Mouse (Mus musculus): ENCODE results near the gene Elovl6. TPM values are rescaled to one million over a fixed set of nuclear protein-coding genes. Genes with fewer than 3 reads are reported as not detected.
A peak's percentile ranks its signal among the peaks of the same experiment; 100 is the strongest.

The Elovl6 gene
- polyA plus RNA-seq (2012; rRNA removed) = 38.3 and 40.6 TPM in 2 replicates

DNA sequence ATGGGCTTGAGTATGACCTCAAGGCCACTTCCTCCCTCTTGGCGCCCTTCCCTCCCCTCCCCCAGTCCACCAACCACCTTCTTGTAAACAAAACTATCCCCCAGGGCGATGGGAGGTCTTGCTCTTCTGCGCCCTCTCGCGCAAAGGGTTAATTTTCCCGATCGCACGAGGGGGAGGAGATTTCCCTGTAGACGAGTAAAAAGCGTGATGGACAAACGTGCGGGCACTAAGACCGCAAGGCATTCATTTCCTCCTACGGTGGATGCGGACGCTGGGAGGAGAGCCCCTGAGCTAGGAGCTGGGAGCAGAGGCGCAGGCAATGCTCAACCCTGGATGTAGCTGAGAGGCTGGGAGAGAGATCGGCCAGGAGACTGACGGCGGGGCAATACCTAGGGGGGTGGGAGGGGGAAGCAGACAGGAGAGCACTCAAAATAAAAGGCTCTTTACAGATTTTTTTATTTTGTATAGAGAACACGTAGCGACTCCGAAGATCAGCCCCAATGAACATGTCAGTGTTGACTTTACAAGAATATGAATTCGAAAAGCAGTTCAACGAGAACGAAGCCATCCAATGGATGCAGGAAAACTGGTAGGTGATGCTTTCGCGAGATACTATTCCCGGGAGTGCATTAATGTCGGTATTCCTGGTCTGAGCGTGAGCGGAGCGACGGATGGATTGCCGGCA is at the start of gene Elovl6:
Gene Elovl6, plus strand, starts transcription at position 176 of the 685 bp plus-strand sequence.
- DNase-seq = peak; percentile 90
- Histone ChIP-seq H3K4me3 (replicated peaks; ENCODE audit: insufficient read depth, low read depth, low read length) (peak within 1 kb of the TSS; percentile 87), H3K27me3 (ENCODE audit: control insufficient read depth, insufficient read depth, low read length) (no peaks in the 10 kb centered on the region), H3K4me1 (ENCODE audit: control insufficient read depth, insufficient read depth, low read length) (peaks cover 6% of the 10 kb centered on the region; the same call in 1 of the 2 replicates), H3K27ac (ENCODE audit: insufficient read depth, low read length) (peak within 1 kb of the TSS; percentile 68)
- WGBS = under 1% methylated on average over 35 of the region's 35 CpGs
- peak; percentile 92 for TF ChIP-seq POLR2A (IDR thresholded peaks at IDR 0.05; ENCODE audit: borderline replicate concordance, insufficient read depth, low read length)
- TF ChIP-seq CTCF (IDR thresholded peaks at IDR 0.05; ENCODE audit: borderline replicate concordance, insufficient read depth, low read depth, low read length) = no peak

DNA sequence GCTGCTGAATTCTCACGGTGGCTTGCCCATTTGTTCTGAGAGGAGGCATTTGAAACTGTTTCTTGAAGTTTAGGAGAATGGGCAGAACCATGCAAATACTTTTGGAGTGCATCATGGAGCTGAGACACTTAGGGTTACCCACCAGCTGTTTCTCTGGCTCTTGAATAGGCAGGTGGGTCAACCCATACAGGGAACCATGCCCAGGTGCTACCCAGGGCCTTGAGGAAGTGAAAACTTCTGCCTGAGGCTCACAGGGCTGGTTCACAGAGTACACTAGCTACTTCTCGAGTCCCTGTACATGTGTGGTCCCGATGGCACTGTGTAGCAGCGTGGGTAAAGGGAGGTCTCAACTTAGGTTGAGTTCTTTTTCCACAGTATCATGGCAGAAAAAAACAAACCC is 43.4 kb upstream of the Elovl6 start:
- Histone ChIP-seq H3K4me1 (ENCODE audit: control insufficient read depth, insufficient read depth, low read length) (no peaks in the 10 kb centered on the region), H3K27ac (ENCODE audit: insufficient read depth, low read length) (no peak overlapping the region), H3K4me3 (replicated peaks; ENCODE audit: insufficient read depth, low read depth, low read length) (no peak overlapping the region), H3K27me3 (ENCODE audit: control insufficient read depth, insufficient read depth, low read length) (no peaks in the 10 kb centered on the region)
- WGBS = 89% methylated on average over 4 of the region's 4 CpGs
- no peak for TF ChIP-seq CTCF (IDR thresholded peaks at IDR 0.05; ENCODE audit: borderline replicate concordance, insufficient read depth, low read depth, low read length)
- no peak for TF ChIP-seq POLR2A (IDR thresholded peaks at IDR 0.05; ENCODE audit: borderline replicate concordance, insufficient read depth, low read length)
- DNase-seq = no peak

DNA sequence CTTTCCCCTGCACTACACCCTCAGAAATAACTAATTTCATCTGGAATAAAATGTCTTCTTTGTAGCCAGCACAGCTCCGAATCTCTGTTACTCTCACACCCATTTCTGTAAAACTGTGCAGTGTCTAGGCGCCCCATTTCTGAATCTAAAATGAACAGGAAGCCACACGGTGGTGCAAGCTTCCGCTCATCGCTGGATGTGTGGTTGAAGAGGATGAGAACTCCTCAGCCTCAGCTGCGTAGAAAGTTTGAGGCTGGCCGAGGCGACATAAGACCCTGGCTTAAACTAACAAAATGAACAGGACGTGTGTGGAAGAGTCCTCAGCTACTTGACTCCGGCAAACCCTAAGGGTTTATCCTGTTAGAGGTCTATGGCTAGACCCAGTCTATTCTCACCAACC is 38.0 kb upstream of the Elovl6 start:
- Histone ChIP-seq H3K4me1 (ENCODE audit: control insufficient read depth, insufficient read depth, low read length) (no peaks in the 10 kb centered on the region), H3K27me3 (ENCODE audit: control insufficient read depth, insufficient read depth, low read length) (no peaks in the 10 kb centered on the region), H3K4me3 (replicated peaks; ENCODE audit: insufficient read depth, low read depth, low read length) (no peak overlapping the region), H3K27ac (ENCODE audit: insufficient read depth, low read length) (no peak overlapping the region)
- TF ChIP-seq POLR2A (IDR thresholded peaks at IDR 0.05; ENCODE audit: borderline replicate concordance, insufficient read depth, low read length) (no peak), CTCF (IDR thresholded peaks at IDR 0.05; ENCODE audit: borderline replicate concordance, insufficient read depth, low read depth, low read length) (no peak)
- no peak for DNase-seq
- WGBS = 92% methylated on average over 10 of the region's 10 CpGs

DNA sequence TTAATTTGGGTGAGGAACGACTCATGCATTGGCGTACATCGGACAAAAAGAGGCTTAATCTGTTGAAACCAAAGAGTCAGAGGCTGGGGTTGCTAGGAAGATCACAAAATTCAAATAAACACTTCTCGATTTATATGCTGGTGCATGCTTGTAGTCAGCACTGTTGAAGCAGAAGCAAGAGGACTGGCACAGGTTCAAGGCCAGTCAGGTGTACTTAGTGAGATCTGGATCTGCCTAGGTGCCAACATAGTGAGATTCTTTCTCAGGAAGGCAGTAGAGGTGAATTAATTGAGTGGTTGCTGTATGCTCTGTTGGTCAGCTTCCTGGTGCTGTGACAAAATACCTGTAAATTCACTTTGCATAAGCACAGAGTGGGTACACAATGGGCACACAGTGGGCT is 37.4 kb upstream of the Elovl6 start:
- no peak for TF ChIP-seq POLR2A (IDR thresholded peaks at IDR 0.05; ENCODE audit: borderline replicate concordance, insufficient read depth, low read length)
- TF ChIP-seq CTCF (IDR thresholded peaks at IDR 0.05; ENCODE audit: borderline replicate concordance, insufficient read depth, low read depth, low read length) = no peak
- DNase-seq = no peak
- Histone ChIP-seq H3K27me3 (ENCODE audit: control insufficient read depth, insufficient read depth, low read length) (no peaks in the 10 kb centered on the region), H3K4me3 (replicated peaks; ENCODE audit: insufficient read depth, low read depth, low read length) (no peak overlapping the region), H3K27ac (ENCODE audit: insufficient read depth, low read length) (no peak overlapping the region), H3K4me1 (ENCODE audit: control insufficient read depth, insufficient read depth, low read length) (no peaks in the 10 kb centered on the region)
- WGBS = 82% methylated on average over 4 of the region's 4 CpGs

DNA sequence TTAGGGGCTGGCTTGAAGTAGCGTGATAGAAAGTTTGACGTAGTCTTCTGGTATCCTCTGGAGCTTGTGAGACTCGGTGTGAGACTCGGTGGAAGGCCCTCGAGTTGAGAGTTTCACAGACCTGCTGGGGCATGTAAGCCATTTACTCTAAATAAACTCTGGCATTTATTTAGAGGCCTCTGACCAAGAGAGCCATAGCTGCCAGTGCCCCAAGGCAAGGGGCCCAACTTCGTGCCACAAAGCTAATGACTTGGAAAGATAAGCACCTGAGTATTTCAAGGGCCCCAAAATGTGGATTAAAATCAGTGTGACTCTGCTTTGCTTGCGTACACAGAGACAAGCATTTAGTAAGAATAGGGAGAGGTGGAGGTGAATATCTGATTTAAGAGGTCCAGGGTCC is 28.4 kb upstream of the Elovl6 start:
- Histone ChIP-seq H3K27me3 (ENCODE audit: control insufficient read depth, insufficient read depth, low read length) (no peaks in the 10 kb centered on the region), H3K4me1 (ENCODE audit: control insufficient read depth, insufficient read depth, low read length) (no peaks in the 10 kb centered on the region), H3K27ac (ENCODE audit: insufficient read depth, low read length) (no peak overlapping the region), H3K4me3 (replicated peaks; ENCODE audit: insufficient read depth, low read depth, low read length) (no peak overlapping the region)
- WGBS = 82% methylated on average over 7 of the region's 7 CpGs
- TF ChIP-seq POLR2A (IDR thresholded peaks at IDR 0.05; ENCODE audit: borderline replicate concordance, insufficient read depth, low read length) (no peak), CTCF (IDR thresholded peaks at IDR 0.05; ENCODE audit: borderline replicate concordance, insufficient read depth, low read depth, low read length) (no peak)
- no peak for DNase-seq

DNA sequence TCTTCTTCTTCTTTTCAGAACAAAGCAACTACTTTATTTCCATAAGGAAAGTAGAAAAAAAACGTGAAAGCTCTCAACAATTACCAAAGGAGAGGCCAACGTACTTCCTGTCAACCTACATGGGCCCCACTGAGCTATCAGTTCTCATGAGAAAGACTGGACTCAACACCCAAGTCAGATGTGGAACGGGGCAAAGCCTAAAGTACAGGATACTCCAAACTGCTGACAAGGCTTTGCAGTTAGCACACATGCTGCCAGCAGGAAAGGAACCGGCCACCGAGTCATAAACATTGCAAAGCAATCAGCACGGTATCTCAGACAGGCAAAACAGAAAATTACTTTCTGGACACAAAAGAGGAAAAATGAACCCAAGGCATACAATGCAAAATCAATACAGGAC is 27.2 kb upstream of the Elovl6 start:
- TF ChIP-seq POLR2A (IDR thresholded peaks at IDR 0.05; ENCODE audit: borderline replicate concordance, insufficient read depth, low read length) = no peak
- TF ChIP-seq CTCF (IDR thresholded peaks at IDR 0.05; ENCODE audit: borderline replicate concordance, insufficient read depth, low read depth, low read length) = no peak
- Histone ChIP-seq H3K4me3 (replicated peaks; ENCODE audit: insufficient read depth, low read depth, low read length) (no peak overlapping the region), H3K4me1 (ENCODE audit: control insufficient read depth, insufficient read depth, low read length) (no peaks in the 10 kb centered on the region), H3K27ac (ENCODE audit: insufficient read depth, low read length) (no peak overlapping the region), H3K27me3 (ENCODE audit: control insufficient read depth, insufficient read depth, low read length) (no peaks in the 10 kb centered on the region)
- no peak for DNase-seq
- 78% methylated on average over 6 of the region's 6 CpGs for WGBS

DNA sequence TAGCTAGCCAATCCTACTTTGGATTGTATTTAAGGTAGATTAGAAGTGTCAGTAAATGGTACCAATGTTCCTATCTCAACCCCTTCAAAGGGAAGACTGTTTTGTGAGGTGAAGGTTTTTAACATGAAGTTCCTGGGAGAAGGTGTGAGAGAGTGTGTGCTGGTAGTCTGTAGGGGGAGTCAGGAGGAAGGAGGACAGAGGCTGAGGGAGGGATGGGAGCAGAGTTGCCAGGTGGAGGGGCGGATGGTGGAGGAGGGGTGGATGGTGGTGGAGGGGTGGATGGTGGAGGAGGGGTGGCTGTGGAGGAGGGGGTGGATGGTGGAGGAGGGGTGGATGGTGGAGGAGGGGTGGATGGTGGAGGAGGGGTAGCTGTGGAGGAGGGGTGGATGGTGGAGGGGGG is 24.4 kb upstream of the Elovl6 start:
- H3K27me3 ChIP-seq (ENCODE audit: control insufficient read depth, insufficient read depth, low read length) = no peaks in the 10 kb centered on the region
- TF ChIP-seq POLR2A (IDR thresholded peaks at IDR 0.05; ENCODE audit: borderline replicate concordance, insufficient read depth, low read length) = no peak
- H3K4me3 ChIP-seq (replicated peaks; ENCODE audit: insufficient read depth, low read depth, low read length) = no peak overlapping the region
- DNase-seq = no peak
- no peak overlapping the region for H3K27ac ChIP-seq (ENCODE audit: insufficient read depth, low read length)
- 88% methylated on average over 1 of the region's 1 CpGs for WGBS
- no peaks in the 10 kb centered on the region for H3K4me1 ChIP-seq (ENCODE audit: control insufficient read depth, insufficient read depth, low read length)

DNA sequence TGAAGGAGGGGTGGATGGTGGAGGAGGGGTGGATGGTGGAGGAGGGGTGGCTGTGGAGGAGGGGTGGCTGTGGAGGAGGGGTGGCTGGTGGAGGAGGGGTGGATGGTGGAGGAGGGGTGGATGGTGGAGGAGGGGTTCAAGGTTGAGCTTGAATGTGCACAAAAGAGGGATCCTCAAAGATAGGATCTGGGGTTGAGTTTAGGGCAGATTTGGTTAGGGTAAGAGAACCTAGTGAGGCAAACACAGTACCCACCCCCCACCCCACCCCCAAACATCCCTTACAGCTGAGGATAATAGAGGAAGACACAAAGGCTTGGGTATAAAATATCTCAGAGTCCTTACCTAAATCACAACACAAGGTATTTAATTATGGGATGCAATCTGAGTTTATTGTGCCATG is 23.6 kb upstream of the Elovl6 start:
- no peak for DNase-seq
- H3K27ac ChIP-seq (ENCODE audit: insufficient read depth, low read length) = no peak overlapping the region
- TF ChIP-seq CTCF (IDR thresholded peaks at IDR 0.05; ENCODE audit: borderline replicate concordance, insufficient read depth, low read depth, low read length) = no peak
- TF ChIP-seq POLR2A (IDR thresholded peaks at IDR 0.05; ENCODE audit: borderline replicate concordance, insufficient read depth, low read length) = no peak
- H3K27me3 ChIP-seq (ENCODE audit: control insufficient read depth, insufficient read depth, low read length) = no peaks in the 10 kb centered on the region
- H3K4me1 ChIP-seq (ENCODE audit: control insufficient read depth, insufficient read depth, low read length) = no peaks in the 10 kb centered on the region
- no peak overlapping the region for H3K4me3 ChIP-seq (replicated peaks; ENCODE audit: insufficient read depth, low read depth, low read length)

All from cerebellum, adult 2 months (tissue).